Mouse (Mus musculus) heart, adult 9 months (tissue): ENCODE measurements around the gene Dyrk4.

Experiments
- DNase-seq, 2 experiments: peaks; one replicate each; pipeline ENCODE4 v3.0.0; 2022; ENCODE audit warnings: low spot score in 2 of 2

Dyrk4 gene

DNA sequence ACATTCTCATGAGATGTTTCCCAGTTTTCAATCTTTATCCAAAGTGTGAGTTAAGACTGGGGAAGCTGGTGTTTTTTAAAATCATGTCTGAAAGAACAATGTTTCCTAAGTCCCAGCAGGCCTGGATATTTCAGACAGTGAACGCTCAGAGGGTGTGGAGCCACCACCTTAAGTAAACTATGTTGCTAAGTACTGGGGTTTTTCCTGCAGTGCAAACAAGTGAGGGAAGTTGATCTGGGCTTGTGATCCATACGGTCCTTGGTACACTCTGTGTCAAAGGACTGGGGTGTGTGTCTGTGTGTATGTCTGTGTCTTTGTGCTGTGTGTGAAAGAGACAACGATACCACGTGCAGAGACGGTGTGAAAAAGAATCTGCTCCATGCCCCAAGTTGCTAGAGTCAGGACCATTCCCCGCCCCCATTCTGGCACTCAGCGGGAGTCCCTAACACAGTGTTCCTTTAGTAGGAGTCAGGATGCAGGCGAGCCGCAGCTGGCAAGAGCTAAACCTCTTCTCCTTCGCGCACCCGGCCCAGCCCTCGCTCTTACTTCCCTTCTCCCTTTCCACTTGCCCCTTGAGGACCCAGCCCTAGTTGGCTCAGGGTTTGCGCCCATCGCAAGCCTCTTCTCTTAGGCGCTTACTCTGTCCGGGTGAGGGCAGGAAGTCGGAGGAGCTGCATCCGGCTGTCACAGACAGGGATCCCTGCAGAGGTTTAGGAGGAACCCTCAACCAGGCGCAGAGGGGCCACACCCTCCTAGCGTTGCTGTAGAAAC is at the start of gene Dyrk4:
Gene Dyrk4 (minus strand): TSS at position 729 of the 771 bp plus-strand sequence.
- DNase-seq: peak; percentile 19 to 48

- peak in 1 of 2 experiments; percentile 16 for DNase-seq
Measured at GRCm38 (mm10) chr6:126966241-126967026, 44.8 kb upstream of the Dyrk4 start.

DNA sequence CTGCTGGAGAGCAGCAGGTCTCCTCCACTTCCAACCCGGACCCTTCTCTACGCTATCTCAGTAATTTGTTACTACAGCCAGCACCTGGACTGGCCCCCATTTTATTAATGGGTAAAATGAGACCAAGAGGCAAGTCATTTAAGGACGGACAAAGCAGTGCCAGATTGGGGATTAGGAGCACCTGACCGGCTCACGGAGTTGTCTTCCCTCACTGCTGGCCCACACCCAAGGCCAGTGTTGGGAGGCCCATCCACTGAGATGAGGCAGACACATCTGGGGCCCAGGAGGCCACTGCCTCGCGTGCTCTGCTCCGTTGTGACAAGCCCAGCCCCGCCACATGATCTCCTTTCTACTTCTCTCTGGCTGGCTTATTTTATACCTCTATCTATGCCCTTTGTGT is 41.8 kb upstream of the Dyrk4 start:
- no peak for DNase-seq

DNA sequence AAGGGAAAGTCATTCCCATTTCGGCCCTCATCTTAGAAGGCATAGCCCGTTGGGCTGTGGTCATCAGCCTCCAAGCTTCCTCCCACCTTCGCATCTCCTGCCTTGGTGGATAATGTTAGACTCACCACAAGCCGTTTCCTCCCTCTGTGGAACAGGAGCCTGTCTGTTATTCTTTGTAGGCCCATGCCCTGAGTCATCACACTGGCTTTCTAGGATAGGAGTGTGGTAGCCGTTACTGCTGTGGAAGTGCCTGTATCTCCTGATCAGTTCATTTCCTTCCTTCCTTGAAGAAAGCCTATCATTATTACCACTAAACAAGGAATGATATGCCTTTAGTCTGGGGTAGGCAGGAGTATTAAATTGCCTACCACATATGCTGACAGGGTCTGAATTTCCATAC is 41.1 kb upstream of the Dyrk4 start:
- DNase-seq: no peak

DNA sequence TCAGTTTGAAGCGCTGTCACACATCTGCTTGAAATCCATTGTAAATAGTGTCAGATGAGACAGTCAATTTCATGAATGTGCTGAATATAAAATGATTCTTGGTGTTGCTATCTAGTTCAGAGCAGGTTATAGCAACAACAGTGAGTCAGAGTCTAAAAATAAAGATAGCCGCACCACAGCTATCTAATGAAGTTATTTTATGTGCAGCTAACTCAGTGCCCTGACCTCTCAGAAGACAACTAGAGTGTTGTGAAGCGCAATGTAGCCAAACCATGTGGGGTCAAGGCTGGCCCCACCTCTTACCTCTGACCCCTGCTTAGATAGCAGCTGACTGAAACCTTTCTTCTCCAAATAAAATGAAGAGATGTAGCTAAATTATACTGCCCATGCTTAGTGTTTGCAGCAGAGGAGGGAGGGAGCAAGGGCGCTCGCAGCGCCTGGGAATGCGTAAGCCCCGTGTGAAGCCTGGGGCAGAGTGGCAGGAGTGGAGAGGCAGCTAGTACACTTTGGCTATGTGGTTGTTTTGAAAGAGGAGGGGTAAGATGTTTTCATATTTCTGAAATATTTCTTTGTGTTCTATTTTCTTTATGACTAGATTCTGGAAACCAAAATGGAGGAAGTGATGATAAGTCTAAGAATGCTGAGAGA is 39.9 kb upstream of the Dyrk4 start:
- DNase-seq: peak in 1 of 2 experiments; percentile 22

GRCm38 (mm10) chr6:126955734-126956133 is 34.1 kb upstream of the Dyrk4 start:
- peak in 1 of 2 experiments; percentile 50 for DNase-seq

DNA sequence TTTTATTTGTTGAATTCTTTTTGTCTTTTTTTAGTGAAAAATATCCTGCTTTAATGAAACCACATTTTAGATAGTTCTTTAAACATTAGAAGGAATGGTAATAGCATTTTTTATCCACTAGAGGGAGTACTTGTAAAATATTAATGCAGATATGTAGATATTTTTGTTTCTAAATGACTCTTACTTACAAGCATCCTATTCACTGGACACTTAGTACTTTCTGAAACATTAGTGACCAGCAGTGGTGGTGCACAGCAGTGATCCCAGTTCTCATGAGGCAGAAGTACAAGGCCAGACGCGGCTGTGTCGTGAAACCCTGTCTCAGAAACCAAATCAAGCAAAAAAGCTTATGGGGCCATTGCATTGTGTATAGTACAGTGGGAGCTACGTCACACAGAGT is 26.7 kb upstream of the Dyrk4 start:
- no peak for DNase-seq

- no peak for DNase-seq
Measured at GRCm38 (mm10) chr6:126940451-126940850, 18.8 kb upstream of the Dyrk4 start.

- DNase-seq: peak; percentile 96 to 97
Measured at GRCm38 (mm10) chr6:126939487-126940171, 18.0 kb upstream of the Dyrk4 start, which contains the start of the genes Rad51ap1 and D6Wsu163e. Gene Rad51ap1 (minus strand): TSS chr6:126939587. Gene D6Wsu163e (plus strand): TSS chr6:126939962.

DNA sequence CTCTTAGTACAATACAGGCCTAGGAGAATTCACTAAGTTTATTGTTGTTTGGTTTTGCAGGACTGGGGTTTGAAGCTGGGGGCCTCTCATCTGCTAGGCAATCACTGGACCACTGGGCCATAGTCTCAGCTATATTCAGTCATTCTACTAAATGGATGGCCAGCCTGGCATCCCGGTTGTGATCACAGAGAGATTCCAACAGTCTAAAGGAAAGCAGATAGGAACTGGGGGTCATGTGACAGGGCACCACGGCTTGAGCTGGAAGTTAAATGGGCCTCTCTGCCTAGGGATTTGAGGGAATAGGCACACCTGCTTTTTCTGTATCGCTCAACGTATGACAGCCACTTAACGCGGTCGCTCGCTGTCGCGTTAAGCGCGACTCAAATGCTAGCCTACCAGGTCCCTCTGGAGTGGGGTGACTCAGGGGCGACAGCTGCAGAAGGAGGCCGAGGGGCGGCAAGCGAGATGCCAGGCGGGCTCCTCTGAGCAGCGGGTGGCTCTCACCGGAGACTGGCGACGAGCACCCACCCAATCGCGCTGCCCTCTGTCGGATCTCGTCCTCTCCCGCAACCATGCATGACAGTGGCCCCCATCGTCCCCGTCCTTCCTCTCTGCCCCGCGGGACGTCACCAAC is 17.3 kb upstream of the Dyrk4 start:
- DNase-seq: no peak

DNA sequence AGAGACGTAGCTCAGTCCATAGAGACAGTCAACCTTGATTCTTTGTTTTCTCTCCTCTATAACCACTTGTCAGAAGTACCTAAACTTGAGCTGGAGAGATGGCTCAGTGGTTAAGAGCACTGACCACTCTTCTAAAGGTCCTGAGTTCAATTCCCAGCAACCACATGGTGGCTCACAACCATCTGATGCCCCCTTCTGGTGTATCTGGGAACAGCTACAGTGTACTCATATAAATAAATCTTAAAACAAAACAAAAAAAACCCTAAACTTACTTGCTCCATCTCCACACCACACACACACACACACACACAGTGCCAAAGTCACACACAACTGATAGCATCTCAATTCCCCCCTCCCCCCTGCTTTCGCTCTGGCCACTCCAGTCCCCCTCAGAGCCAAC is 16.4 kb upstream of the Dyrk4 start:
- no peak for DNase-seq

DNA sequence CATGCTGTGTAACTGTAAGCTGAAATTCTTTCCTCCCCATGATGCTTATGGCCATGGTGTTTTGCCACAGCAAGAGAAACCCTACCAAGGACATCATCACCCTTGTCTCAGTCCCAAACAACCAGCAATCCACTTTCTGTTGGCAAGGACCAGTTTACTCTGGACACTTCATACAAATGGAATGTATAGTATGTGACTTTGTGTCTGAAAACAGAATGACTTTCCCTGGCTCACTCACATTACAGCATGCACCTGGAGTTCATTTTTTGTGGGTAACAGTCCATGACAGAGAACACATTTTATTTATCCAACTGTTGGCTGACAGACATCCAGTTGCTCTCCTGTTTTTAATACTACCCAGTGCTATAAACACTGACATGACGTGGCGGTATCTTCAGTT is 11.3 kb upstream of the Dyrk4 start:
- DNase-seq: no peak

- DNase-seq: no peak
Measured at GRCm38 (mm10) chr6:126914928-126915327, 6.7 kb downstream of the Dyrk4 start.

DNA sequence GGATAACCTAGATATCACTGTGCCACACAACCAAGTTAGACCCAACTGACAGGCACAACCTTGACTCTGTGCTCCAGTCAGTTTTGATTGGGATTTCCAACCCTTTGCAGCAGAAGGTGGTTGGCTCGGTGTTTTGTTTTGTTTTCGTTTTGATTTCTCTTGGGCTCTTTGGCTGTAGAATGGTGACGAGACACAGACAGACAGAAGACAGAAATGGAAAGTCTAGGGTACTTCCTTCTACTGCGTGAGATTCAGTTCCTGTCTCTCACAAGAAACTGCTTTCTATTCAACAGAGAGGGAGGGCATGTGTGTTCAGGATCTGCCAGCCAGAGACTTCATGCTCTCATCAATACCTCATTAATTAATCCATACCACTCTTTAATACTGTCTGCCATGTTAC is 10.9 kb downstream of the Dyrk4 start:
- DNase-seq: no peak

- DNase-seq: no peak
Measured at GRCm38 (mm10) chr6:126907876-126908275, 13.8 kb downstream of the Dyrk4 start.

DNA sequence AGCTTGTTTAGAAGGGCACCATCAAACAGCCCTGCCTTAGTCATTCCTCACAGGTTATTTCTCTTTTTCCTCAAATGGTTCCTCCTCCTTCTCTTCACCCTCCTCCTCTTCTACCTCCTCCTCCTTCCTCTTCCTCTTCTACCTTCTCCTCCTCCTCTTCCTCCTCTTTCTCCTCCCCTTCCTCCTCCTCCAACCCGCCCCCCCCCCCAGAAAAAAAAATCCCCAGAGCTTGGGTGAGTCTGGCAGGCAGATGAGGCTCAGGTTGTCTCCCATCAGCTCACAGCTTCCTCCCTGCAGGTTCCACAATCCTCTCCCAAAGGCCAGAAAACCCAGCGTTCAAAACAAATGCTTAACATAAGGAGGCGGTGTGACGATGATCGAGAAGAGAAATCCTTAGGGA is 14.3 kb downstream of the Dyrk4 start:
- DNase-seq: no peak

DNA sequence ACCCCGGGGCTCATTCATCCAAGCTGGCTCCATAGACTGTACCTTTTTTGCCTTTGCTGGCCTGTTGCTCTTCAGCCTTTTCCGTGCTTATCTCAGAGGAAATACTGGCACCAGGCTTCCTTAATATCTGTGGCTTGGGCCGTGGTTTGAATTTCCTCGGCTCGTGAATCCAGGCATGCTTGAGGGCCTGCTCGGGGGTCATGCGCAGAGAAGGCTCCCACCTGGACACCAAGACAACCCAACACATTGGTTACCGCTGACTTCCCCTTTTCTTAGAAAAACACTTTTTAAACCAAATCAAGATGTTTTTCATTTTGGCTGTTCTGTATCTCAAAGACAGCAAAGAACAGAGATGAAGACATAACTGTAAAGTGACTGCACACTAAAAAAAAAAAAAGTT is 44.5 kb downstream of the Dyrk4 start:
- DNase-seq: no peak

GRCm38 (mm10) chr6:126852881-126853280 is 68.8 kb downstream of the Dyrk4 start, which contains the start of gene Akap3:
Gene Akap3 (plus strand): TSS chr6:126853098.
- no peak for DNase-seq

DNA sequence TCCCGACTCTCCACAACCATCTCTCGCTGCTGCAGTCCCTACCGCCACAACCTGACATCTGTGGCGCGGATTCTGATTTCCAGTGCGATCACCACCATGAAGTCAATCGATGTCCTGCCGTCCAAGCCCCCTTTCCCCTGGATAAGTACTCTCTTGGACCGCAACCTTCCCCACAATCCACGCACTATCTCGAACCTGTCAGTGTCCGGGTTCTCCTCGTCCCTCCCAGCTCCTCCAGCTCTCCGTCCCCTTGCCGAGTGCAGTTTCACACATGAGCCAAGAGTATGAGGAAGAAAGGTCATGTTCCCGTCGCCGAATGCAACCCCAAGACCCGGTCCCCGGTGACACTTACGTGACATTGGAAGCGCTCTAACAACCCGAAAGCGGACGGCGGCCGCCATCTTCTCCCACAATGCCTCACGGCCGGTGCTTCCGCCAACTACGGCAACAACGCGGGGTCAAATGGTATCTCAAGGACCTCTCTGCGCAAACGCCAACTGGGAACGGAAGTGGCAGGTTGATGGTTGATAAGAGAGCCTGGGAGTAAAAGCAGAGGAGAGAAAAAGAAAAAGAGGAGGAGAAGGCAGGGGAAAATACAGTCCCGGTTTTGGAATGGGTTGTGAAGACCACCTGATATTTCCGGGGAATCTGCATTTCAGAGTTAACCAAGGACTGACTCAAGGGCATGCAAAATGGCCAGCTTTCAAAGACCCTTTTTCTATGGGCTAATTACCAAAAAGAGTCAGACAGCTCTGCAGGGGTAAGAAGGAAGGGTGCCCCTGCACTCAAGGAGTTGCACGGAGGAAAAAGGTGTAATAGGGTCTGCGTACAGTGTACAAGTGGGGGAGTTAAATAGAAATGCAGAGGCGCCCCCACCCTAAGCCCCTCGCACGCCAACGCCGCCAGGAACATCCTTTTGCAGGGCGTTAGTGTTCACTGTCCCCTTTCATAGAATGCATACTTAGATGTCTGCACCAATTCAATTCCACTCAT is 72.6 kb downstream of the Dyrk4 start, which contains the start of gene Ndufa9:
Gene Ndufa9 (minus strand): TSS at position 425 of the 993 bp plus-strand sequence.
- peak; percentile 86 to 94 for DNase-seq

GRCm38 (mm10) chr6:126836628-126837027 is 85.0 kb downstream of the Dyrk4 start:
- no peak for DNase-seq
